Mouse (Mus musculus): Measurements from ENCODE around the gene Sox13. TPM values are rescaled to one million over a fixed set of nuclear protein-coding genes. Genes with fewer than 3 reads are reported as not detected.

Sox13 gene
- polyA plus RNA-seq, 1 experiment from 2014 or later, result 4.1 TPM

- H3K27me3 ChIP-seq (replicated peaks; ENCODE audit: control insufficient read depth, insufficient read depth, low read length), result no peaks in the 10 kb centered on the region
- H3K4me1 ChIP-seq (replicated peaks; ENCODE audit: control insufficient read depth, insufficient read depth, low read length), result no peaks in the 10 kb centered on the region; the same call in 1 of the 2 replicates
- peak overlapping the region; percentile 45 for H3K4me2 ChIP-seq
- DNase-seq (ENCODE audit: low spot score) (peak; percentile 70), ATAC-seq (replicated peaks; ENCODE audit: low FRiP score) (peak; percentile 60; the same call in 1 of the 2 replicates)
- H3K9me3 ChIP-seq (ENCODE audit: control insufficient read depth, low read length), result no peaks in the 10 kb centered on the region
- 0 out of 2 replicates have a peak overlapping the region, but pooled peaks have one; percentile 17 for H3K4me3 ChIP-seq (ENCODE audit: low read depth, low read length)
- 25% methylated on average over 9 of the region's 9 CpGs for WGBS
- H3K9ac ChIP-seq (ENCODE audit: low read depth, low read length), result peak overlapping the region; percentile 51
- no peak overlapping the region for H3K27ac ChIP-seq (ENCODE audit: low read depth, low read length)
- H3K36me3 ChIP-seq (ENCODE audit: control insufficient read depth, insufficient read depth, low read length), result no peaks in the 10 kb centered on the region; the same call in 1 of the 2 replicates
These were observed 38.7 kb downstream of the Sox13 start for GRCm38 (mm10) chr1:133385506-133385905.

- Histone ChIP-seq H3K27me3 (replicated peaks; ENCODE audit: control insufficient read depth, insufficient read depth, low read length) (no peaks in the 10 kb centered on the region), H3K4me2 (no peak overlapping the region), H3K4me1 (replicated peaks; ENCODE audit: control insufficient read depth, insufficient read depth, low read length) (peaks cover 8% of the 10 kb centered on the region), H3K9ac (ENCODE audit: low read depth, low read length) (no peak overlapping the region), H3K4me3 (ENCODE audit: low read depth, low read length) (no peak overlapping the region), H3K9me3 (ENCODE audit: control insufficient read depth, low read length) (no peaks in the 10 kb centered on the region), H3K36me3 (ENCODE audit: control insufficient read depth, insufficient read depth, low read length) (no peaks in the 10 kb centered on the region; the same call in 1 of the 2 replicates), H3K27ac (ENCODE audit: low read depth, low read length) (no peak overlapping the region)
- ATAC-seq (replicated peaks; ENCODE audit: low FRiP score) (no peak), DNase-seq (ENCODE audit: low spot score) (peak; percentile 30)
- 92% methylated on average over 14 of the region's 14 CpGs for WGBS
These were observed 40.9 kb downstream of the Sox13 start for GRCm38 (mm10) chr1:133383157-133383783.

GRCm38 (mm10) chr1:133382552-133383155 lies 41.5 kb downstream of the Sox13 start:
- Histone ChIP-seq H3K27me3 (replicated peaks; ENCODE audit: control insufficient read depth, insufficient read depth, low read length) (no peaks in the 10 kb centered on the region), H3K27ac (ENCODE audit: low read depth, low read length) (no peak overlapping the region)
- no peak for DNase-seq (ENCODE audit: low spot score)

GRCm38 (mm10) chr1:133382008-133382407 lies 42.2 kb downstream of the Sox13 start:
- no peak overlapping the region for H3K9ac ChIP-seq (ENCODE audit: low read depth, low read length)
- 11% methylated on average over 9 of the region's 9 CpGs for WGBS
- no peak overlapping the region for H3K4me2 ChIP-seq
- H3K4me1 ChIP-seq (replicated peaks; ENCODE audit: control insufficient read depth, insufficient read depth, low read length), result peaks cover 8% of the 10 kb centered on the region
- ATAC-seq (replicated peaks; ENCODE audit: low FRiP score), result no peak
- peak; percentile 78 for DNase-seq (ENCODE audit: low spot score)
- H3K27ac ChIP-seq (ENCODE audit: low read depth, low read length), result no peak overlapping the region
- H3K4me3 ChIP-seq (ENCODE audit: low read depth, low read length), result no peak overlapping the region
- no peaks in the 10 kb centered on the region; the same call in 1 of the 2 replicates for H3K36me3 ChIP-seq (ENCODE audit: control insufficient read depth, insufficient read depth, low read length)
- no peaks in the 10 kb centered on the region for H3K27me3 ChIP-seq (replicated peaks; ENCODE audit: control insufficient read depth, insufficient read depth, low read length)
- H3K9me3 ChIP-seq (ENCODE audit: control insufficient read depth, low read length), result no peaks in the 10 kb centered on the region

More at GRCm38 (mm10) chr1:133382552-133383155, 41.5 kb downstream of the Sox13 start:
- Histone ChIP-seq H3K36me3 (ENCODE audit: control insufficient read depth, insufficient read depth, low read length) (no peaks in the 10 kb centered on the region; the same call in 1 of the 2 replicates), H3K4me3 (ENCODE audit: low read depth, low read length) (no peak overlapping the region), H3K4me2 (no peak overlapping the region), H3K9me3 (ENCODE audit: control insufficient read depth, low read length) (no peaks in the 10 kb centered on the region), H3K9ac (ENCODE audit: low read depth, low read length) (no peak overlapping the region), H3K4me1 (replicated peaks; ENCODE audit: control insufficient read depth, insufficient read depth, low read length) (peaks cover 8% of the 10 kb centered on the region)
- no peak for ATAC-seq (replicated peaks; ENCODE audit: low FRiP score)
- 61% methylated on average over 12 of the region's 12 CpGs for WGBS

- Histone ChIP-seq H3K4me1 (replicated peaks; ENCODE audit: control insufficient read depth, insufficient read depth, low read length) (peaks cover 8% of the 10 kb centered on the region), H3K36me3 (ENCODE audit: control insufficient read depth, insufficient read depth, low read length) (no peaks in the 10 kb centered on the region), H3K4me2 (no peak overlapping the region), H3K9ac (ENCODE audit: low read depth, low read length) (no peak overlapping the region), H3K27me3 (replicated peaks; ENCODE audit: control insufficient read depth, insufficient read depth, low read length) (no peaks in the 10 kb centered on the region), H3K4me3 (ENCODE audit: low read depth, low read length) (no peak overlapping the region), H3K9me3 (ENCODE audit: control insufficient read depth, low read length) (no peaks in the 10 kb centered on the region), H3K27ac (ENCODE audit: low read depth, low read length) (no peak overlapping the region)
- ATAC-seq (replicated peaks; ENCODE audit: low FRiP score), result no peak
- WGBS, result 64% methylated on average over 14 of the region's 14 CpGs
- no peak for DNase-seq (ENCODE audit: low spot score)
These were observed 43.7 kb downstream of the Sox13 start for GRCm38 (mm10) chr1:133380347-133381065.

- DNase-seq (ENCODE audit: low spot score), result no peak
- H3K4me2 ChIP-seq, result no peak overlapping the region
- H3K27ac ChIP-seq (ENCODE audit: low read depth, low read length), result no peak overlapping the region
- H3K9me3 ChIP-seq (ENCODE audit: control insufficient read depth, low read length), result no peaks in the 10 kb centered on the region
- no peaks in the 10 kb centered on the region for H3K36me3 ChIP-seq (ENCODE audit: control insufficient read depth, insufficient read depth, low read length)
- no peak for ATAC-seq (replicated peaks; ENCODE audit: low FRiP score)
- H3K4me3 ChIP-seq (ENCODE audit: low read depth, low read length), result no peak overlapping the region
- 68% methylated on average over 3 of the region's 3 CpGs for WGBS
- H3K9ac ChIP-seq (ENCODE audit: low read depth, low read length), result no peak overlapping the region
- peaks cover 8% of the 10 kb centered on the region for H3K4me1 ChIP-seq (replicated peaks; ENCODE audit: control insufficient read depth, insufficient read depth, low read length)
- no peaks in the 10 kb centered on the region for H3K27me3 ChIP-seq (replicated peaks; ENCODE audit: control insufficient read depth, insufficient read depth, low read length)
These were observed 44.2 kb downstream of the Sox13 start for GRCm38 (mm10) chr1:133379986-133380320.

GRCm38 (mm10) chr1:133379254-133379985 lies 44.8 kb downstream of the Sox13 start:
- Histone ChIP-seq H3K36me3 (ENCODE audit: control insufficient read depth, insufficient read depth, low read length) (no peaks in the 10 kb centered on the region), H3K9me3 (ENCODE audit: control insufficient read depth, low read length) (no peaks in the 10 kb centered on the region), H3K4me3 (ENCODE audit: low read depth, low read length) (no peak overlapping the region), H3K4me2 (no peak overlapping the region), H3K4me1 (replicated peaks; ENCODE audit: control insufficient read depth, insufficient read depth, low read length) (peaks cover 8% of the 10 kb centered on the region), H3K27ac (ENCODE audit: low read depth, low read length) (no peak overlapping the region), H3K9ac (ENCODE audit: low read depth, low read length) (no peak overlapping the region), H3K27me3 (replicated peaks; ENCODE audit: control insufficient read depth, insufficient read depth, low read length) (no peaks in the 10 kb centered on the region)
- DNase-seq (ENCODE audit: low spot score), result no peak
- 64% methylated on average over 10 of the region's 10 CpGs for WGBS
- no peak; the same call in 1 of the 2 replicates for ATAC-seq (replicated peaks; ENCODE audit: low FRiP score)

GRCm38 (mm10) chr1:133377547-133377946 lies 46.6 kb downstream of the Sox13 start:
- no peak for ATAC-seq (replicated peaks; ENCODE audit: low FRiP score)
- WGBS, result 81% methylated on average over 5 of the region's 5 CpGs

More at GRCm38 (mm10) chr1:133377547-133377946, 46.6 kb downstream of the Sox13 start:
- H3K27me3 ChIP-seq (replicated peaks; ENCODE audit: control insufficient read depth, insufficient read depth, low read length), result no peaks in the 10 kb centered on the region
- no peak overlapping the region for H3K4me3 ChIP-seq (ENCODE audit: low read depth, low read length)
- no peak overlapping the region for H3K9ac ChIP-seq (ENCODE audit: low read depth, low read length)
- no peak for DNase-seq (ENCODE audit: low spot score)
- H3K36me3 ChIP-seq (ENCODE audit: control insufficient read depth, insufficient read depth, low read length), result no peaks in the 10 kb centered on the region
- no peaks in the 10 kb centered on the region for H3K9me3 ChIP-seq (ENCODE audit: control insufficient read depth, low read length)
- peaks cover 8% of the 10 kb centered on the region for H3K4me1 ChIP-seq (replicated peaks; ENCODE audit: control insufficient read depth, insufficient read depth, low read length)
- no peak overlapping the region for H3K27ac ChIP-seq (ENCODE audit: low read depth, low read length)
- no peak overlapping the region for H3K4me2 ChIP-seq

Data from liver, embryonic 11.5 days (tissue).